Mouse (Mus musculus) kidney, adult 18-20 months (tissue): Measurements from ENCODE around the gene Crybb3.
"Not testable (repeated sequence)": the region's sequence is repeated elsewhere in the genome, so short reads cannot be mapped to it uniquely, and the experiment has no call there.

ENCODE experiments used
- DNase-seq: peaks from one replicate; pipeline ENCODE4 v3.0.0; 2021

Gene Crybb3

GRCm38 (mm10) chr5:113081439-113081838 is at the start of gene Crybb3:
Crybb3 (minus strand) TSS chr5:113081584.
- peak; percentile 47 for DNase-seq

- DNase-seq, result no peak
Observed at GRCm38 (mm10) chr5:113128426-113128825, 47.0 kb upstream of the Crybb3 start.

GRCm38 (mm10) chr5:113126476-113126875 is 45.1 kb upstream of the Crybb3 start:
- DNase-seq, result no peak

- DNase-seq, result no peak
Observed at GRCm38 (mm10) chr5:113123693-113124092, 42.3 kb upstream of the Crybb3 start.

GRCm38 (mm10) chr5:113122326-113123054 is 41.1 kb upstream of the Crybb3 start:
- DNase-seq, result no peak

GRCm38 (mm10) chr5:113121591-113121875 is 40.1 kb upstream of the Crybb3 start:
- no peak for DNase-seq

- no peak for DNase-seq
Observed at GRCm38 (mm10) chr5:113120741-113121590, 39.6 kb upstream of the Crybb3 start.

GRCm38 (mm10) chr5:113119861-113120465 is 38.6 kb upstream of the Crybb3 start:
- no peak for DNase-seq

GRCm38 (mm10) chr5:113119291-113119690 is 37.9 kb upstream of the Crybb3 start:
- no peak for DNase-seq

GRCm38 (mm10) chr5:113118695-113119094 is 37.3 kb upstream of the Crybb3 start:
- peak; percentile 37 for DNase-seq

- no peak for DNase-seq
Observed at GRCm38 (mm10) chr5:113117361-113117760, 36.0 kb upstream of the Crybb3 start.

GRCm38 (mm10) chr5:113115896-113116295 is 34.5 kb upstream of the Crybb3 start:
- DNase-seq, result no peak

- no peak for DNase-seq
Observed at GRCm38 (mm10) chr5:113114264-113115225, 33.2 kb upstream of the Crybb3 start.

GRCm38 (mm10) chr5:113113120-113113519 is 31.7 kb upstream of the Crybb3 start:
- DNase-seq, result no peak

GRCm38 (mm10) chr5:113111336-113111735 is 30.0 kb upstream of the Crybb3 start:
- no peak for DNase-seq

- DNase-seq, result no peak
Observed at GRCm38 (mm10) chr5:113110929-113111328, 29.5 kb upstream of the Crybb3 start.

GRCm38 (mm10) chr5:113109651-113110050 is 28.3 kb upstream of the Crybb3 start:
- not testable (repeated sequence) for DNase-seq

GRCm38 (mm10) chr5:113108165-113108764 is 26.9 kb upstream of the Crybb3 start:
- DNase-seq, result no peak

GRCm38 (mm10) chr5:113107709-113108108 is 26.3 kb upstream of the Crybb3 start:
- no peak for DNase-seq

GRCm38 (mm10) chr5:113106594-113106993 is 25.2 kb upstream of the Crybb3 start:
- no peak for DNase-seq

- DNase-seq, result no peak
Observed at GRCm38 (mm10) chr5:113105481-113105880, 24.1 kb upstream of the Crybb3 start.

- no peak for DNase-seq
Observed at GRCm38 (mm10) chr5:113105035-113105434, 23.7 kb upstream of the Crybb3 start.
